Mouse (Mus musculus): Measurements from ENCODE around the gene Mfn1.
A peak's percentile ranks its signal among the peaks of the same experiment; 100 is the strongest.

The Mfn1 gene

GRCm38 (mm10) chr3:32614786-32615185 lies 85.5 kb downstream of the Mfn1 start:
- DNase-seq: no peak

GRCm38 (mm10) chr3:32615376-32615775 lies 86.1 kb downstream of the Mfn1 start:
- DNase-seq: no peak

GRCm38 (mm10) chr3:32616006-32616330 lies 86.7 kb downstream of the Mfn1 start:
- no peak for DNase-seq

GRCm38 (mm10) chr3:32616331-32617052 lies 87.2 kb downstream of the Mfn1 start, which contains the start of gene Gnb4:
Gene Gnb4, minus strand, starts transcription at chr3:32616585.
- DNase-seq: peak; percentile 60

GRCm38 (mm10) chr3:32617053-32617642 lies 87.9 kb downstream of the Mfn1 start:
- no peak for DNase-seq

- DNase-seq: no peak
These were observed 92.4 kb downstream of the Mfn1 start for GRCm38 (mm10) chr3:32621658-32622057.

GRCm38 (mm10) chr3:32622106-32622505 lies 92.8 kb downstream of the Mfn1 start:
- DNase-seq: no peak

- no peak for DNase-seq
These were observed 98.9 kb downstream of the Mfn1 start for GRCm38 (mm10) chr3:32628141-32628540.
